Mouse (Mus musculus) testis, postnatal 10 days (tissue): ENCODE results near the gene Ddo.

Experiments used
- DNase-seq: peaks from one replicate; pipeline ENCODE4 v3.0.0; 2021; ENCODE audit warnings: low spot score

Ddo gene

GRCm38 (mm10) chr10:40716713-40717112 is 86.9 kb downstream of the Ddo start:
- DNase-seq: no peak

- DNase-seq: no peak
Measured at GRCm38 (mm10) chr10:40718362-40718761, 88.6 kb downstream of the Ddo start.

- no peak for DNase-seq
Measured at GRCm38 (mm10) chr10:40719062-40719461, 89.3 kb downstream of the Ddo start.

GRCm38 (mm10) chr10:40720883-40721282 is 91.1 kb downstream of the Ddo start:
- no peak for DNase-seq

- DNase-seq: no peak
Measured at GRCm38 (mm10) chr10:40724342-40724741, 94.5 kb downstream of the Ddo start.

- no peak for DNase-seq
Measured at GRCm38 (mm10) chr10:40725066-40725465, 95.3 kb downstream of the Ddo start.

- DNase-seq: no peak
Measured at GRCm38 (mm10) chr10:40725471-40725870, 95.7 kb downstream of the Ddo start.

- no peak for DNase-seq
Measured at GRCm38 (mm10) chr10:40726288-40726902, 96.6 kb downstream of the Ddo start.

GRCm38 (mm10) chr10:40726989-40727388 is 97.2 kb downstream of the Ddo start:
- no peak for DNase-seq

GRCm38 (mm10) chr10:40730200-40730599 is 100.4 kb downstream of the Ddo start:
- DNase-seq: no peak
